Mouse (Mus musculus): ENCODE measurements at regions not wholly inside any gene's neighbourhood (a gene's known extent, or its start where the extent isn't known, plus 50 kb on each side); places are given as distances from the start of the nearest gene placed in this dataset.

- TF ChIP-seq CTCF (IDR thresholded peaks at IDR 0.05; ENCODE audit: extremely low read depth, insufficient read depth, insufficient read length, insufficient replicate concordance) (no peak), POLR2A (IDR thresholded peaks at IDR 0.05; ENCODE audit: low read depth, low read length) (no peak)
Observed at GRCm38 (mm10) chr1:164532196-164532595, 74.0 kb upstream of the Atp1b1 start.
